Mouse (Mus musculus) liver, embryonic 15.5 days (tissue): ENCODE measurements around the gene Peg10. TPM values are rescaled to one million over a fixed set of nuclear protein-coding genes. Genes with fewer than 3 reads are reported as not detected.
"Not testable (repeated sequence)": the region's sequence is repeated elsewhere in the genome, so short reads cannot be mapped to it uniquely, and the experiment has no call there.

Experiments used
- ATAC-seq: fragments of 200-750 bp; cut with Nextera tagmentation; 2 replicates; pipeline ENCODE4 v1.8.0; 2017; ENCODE audit warnings: moderate number of reproducible peaks, mild to moderate bottlenecking, moderate library complexity; ENCODE audit not compliant: insufficient read depth
- H3K27ac ChIP-seq: fragments of 300-500 bp; sonication (generic); replicated peaks from 2 replicates; pipeline ENCODE4 v1.5.1; 2015; ENCODE audit warnings: mild to moderate bottlenecking, inconsistent platforms
- H3K27me3 ChIP-seq: fragments of 300-500 bp; sonication (generic); 2 replicates; pipeline ENCODE4 v1.6.1; 2015; ENCODE audit warnings: mild to moderate bottlenecking, inconsistent platforms
- H3K36me3 ChIP-seq: fragments of 300-500 bp; sonication (generic); replicated peaks from 2 replicates; pipeline ENCODE4 v1.6.1; 2015; ENCODE audit warnings: moderate library complexity, mild to moderate bottlenecking, inconsistent platforms
- H3K4me1 ChIP-seq: fragments of 300-500 bp; sonication (generic); replicated peaks from 2 replicates; pipeline ENCODE4 v1.6.1; 2015; ENCODE audit warnings: inconsistent platforms
- H3K4me2 ChIP-seq: fragments of 300-500 bp; sonication (generic); 2 replicates; pipeline ENCODE4 v1.6.1; 2015; ENCODE audit warnings: moderate library complexity, mild to moderate bottlenecking, inconsistent platforms
- H3K4me3 ChIP-seq: fragments of 300-500 bp; sonication (generic); replicated peaks from 2 replicates; pipeline ENCODE4 v1.5.1; 2015; ENCODE audit warnings: mild to moderate bottlenecking, inconsistent platforms
- H3K9ac ChIP-seq: fragments of 300-500 bp; sonication (generic); 2 replicates; pipeline ENCODE4 v1.6.1; 2015; ENCODE audit warnings: moderate library complexity, mild to moderate bottlenecking, inconsistent platforms
- H3K9me3 ChIP-seq: fragments of 300-500 bp; sonication (generic); replicated peaks from 2 replicates; pipeline ENCODE4 v1.6.1; 2016; ENCODE audit warnings: inconsistent platforms
- WGBS: fragments of 180-500 bp; shearing (Covaris S2); methylation state at CpG from one replicate; pipeline ENCODE4 v1.1.7; 2015; ENCODE audit warnings: mixed read lengths; ENCODE audit not compliant: insufficient replicate concordance; 5-methylcytosine and 5-hydroxymethylcytosine counted together
- polyA plus RNA-seq: library from polyadenylated mRNA; unstranded; fragments of >200 nt; fragmentation: Nextera tagmentation; extraction: Ambion mirVana; gene quantifications from 2 replicates; pipeline ENCODE4 v1.2.1, GENCODE M21; 2015

Gene Peg10
- polyA plus RNA-seq, 1 experiment from 2014 or later = 2.0 TPM

GRCm38 (mm10) chr6:4749091-4749490, 2.0 kb downstream of the Peg10 start:
- ATAC-seq = peak; percentile 92
- H3K27me3 ChIP-seq = peaks cover 33% of the 10 kb centered on the region
- 42% methylated on average over 22 of the region's 22 CpGs for WGBS

GRCm38 (mm10) chr6:4751355-4751754, 4.2 kb downstream of the Peg10 start:
- ATAC-seq = no peak
- Histone ChIP-seq H3K9ac (no peak overlapping the region), H3K9me3 (no peaks in the 10 kb centered on the region), H3K4me1 (peaks cover 9% of the 10 kb centered on the region; the same call in 1 of the 2 replicates), H3K27me3 (peaks cover 27% of the 10 kb centered on the region), H3K4me2 (no peak overlapping the region), H3K27ac (no peak overlapping the region), H3K36me3 (peaks cover 2% of the 10 kb centered on the region; the same call in 1 of the 2 replicates), H3K4me3 (no peak overlapping the region)
- WGBS = 55% methylated on average over 4 of the region's 4 CpGs

More at GRCm38 (mm10) chr6:4749091-4749490, 2.0 kb downstream of the Peg10 start:
- H3K4me2 ChIP-seq = peak overlapping the region; percentile 55
- peak overlapping the region; percentile 44 for H3K4me3 ChIP-seq
- no peak overlapping the region for H3K9ac ChIP-seq
- H3K36me3 ChIP-seq = no peaks in the 10 kb centered on the region
- H3K4me1 ChIP-seq = peaks cover 9% of the 10 kb centered on the region; the same call in 1 of the 2 replicates
- H3K27ac ChIP-seq = no peak overlapping the region
- H3K9me3 ChIP-seq = no peaks in the 10 kb centered on the region

- Histone ChIP-seq H3K27ac (no peak overlapping the region), H3K27me3 (no peaks in the 10 kb centered on the region), H3K9ac (no peak overlapping the region), H3K4me1 (no peaks in the 10 kb centered on the region), H3K4me2 (no peak overlapping the region), H3K4me3 (no peak overlapping the region), H3K36me3 (peaks cover 2% of the 10 kb centered on the region; the same call in 1 of the 2 replicates), H3K9me3 (no peaks in the 10 kb centered on the region)
- WGBS = 80% methylated on average over 10 of the region's 10 CpGs
- ATAC-seq = no peak
Measured at GRCm38 (mm10) chr6:4754286-4754685, 7.2 kb downstream of the Peg10 start.

GRCm38 (mm10) chr6:4754886-4755285, 7.8 kb downstream of the Peg10 start:
- WGBS = 80% methylated on average over 16 of the region's 16 CpGs
- no peak overlapping the region for H3K27ac ChIP-seq
- no peaks in the 10 kb centered on the region for H3K9me3 ChIP-seq
- H3K27me3 ChIP-seq = no peaks in the 10 kb centered on the region
- H3K36me3 ChIP-seq = peaks cover 2% of the 10 kb centered on the region; the same call in 1 of the 2 replicates
- H3K4me2 ChIP-seq = no peak overlapping the region
- no peaks in the 10 kb centered on the region for H3K4me1 ChIP-seq
- H3K9ac ChIP-seq = no peak overlapping the region
- ATAC-seq = no peak
- no peak overlapping the region for H3K4me3 ChIP-seq

- H3K36me3 ChIP-seq, ATAC-seq, H3K9me3 ChIP-seq, H3K4me1 ChIP-seq, H3K9ac ChIP-seq, H3K4me3 ChIP-seq, H3K27ac ChIP-seq, H3K4me2 ChIP-seq, H3K27me3 ChIP-seq: not testable (repeated sequence)
- 31% methylated on average over 3 of the region's 3 CpGs for WGBS
Measured at GRCm38 (mm10) chr6:4761415-4762142, 14.5 kb downstream of the Peg10 start.

GRCm38 (mm10) chr6:4762252-4762651, 15.1 kb downstream of the Peg10 start:
- Histone ChIP-seq H3K9me3 (no peaks in the 10 kb centered on the region), H3K27me3 (no peaks in the 10 kb centered on the region), H3K36me3 (no peaks in the 10 kb centered on the region), H3K4me1 (no peaks in the 10 kb centered on the region), H3K9ac (no peak overlapping the region), H3K4me3 (no peak overlapping the region), H3K4me2 (no peak overlapping the region), H3K27ac (no peak overlapping the region)
- WGBS = 41% methylated on average over 2 of the region's 2 CpGs
- ATAC-seq = peak; percentile 87

GRCm38 (mm10) chr6:4796281-4796680, 49.2 kb downstream of the Peg10 start:
- no peaks in the 10 kb centered on the region for H3K36me3 ChIP-seq
- ATAC-seq = no peak
- WGBS = 56% methylated on average over 1 of the region's 1 CpGs

GRCm38 (mm10) chr6:4797317-4797716, 50.2 kb downstream of the Peg10 start:
- not testable (repeated sequence) for H3K36me3 ChIP-seq, H3K9me3 ChIP-seq, H3K4me2 ChIP-seq, H3K4me3 ChIP-seq, ATAC-seq, H3K27ac ChIP-seq, H3K4me1 ChIP-seq, H3K27me3 ChIP-seq, H3K9ac ChIP-seq

More at GRCm38 (mm10) chr6:4796281-4796680, 49.2 kb downstream of the Peg10 start:
- Histone ChIP-seq H3K27me3 (no peaks in the 10 kb centered on the region), H3K4me3 (no peak overlapping the region), H3K9ac (no peak overlapping the region), H3K9me3 (no peaks in the 10 kb centered on the region), H3K27ac (no peak overlapping the region), H3K4me2 (no peak overlapping the region), H3K4me1 (no peaks in the 10 kb centered on the region)

GRCm38 (mm10) chr6:4798382-4798781, 51.3 kb downstream of the Peg10 start:
- no peak for ATAC-seq
- H3K27ac ChIP-seq = no peak overlapping the region
- no peaks in the 10 kb centered on the region for H3K36me3 ChIP-seq
- no peak overlapping the region for H3K4me3 ChIP-seq
- H3K27me3 ChIP-seq = no peaks in the 10 kb centered on the region
- no peaks in the 10 kb centered on the region for H3K9me3 ChIP-seq
- H3K9ac ChIP-seq = no peak overlapping the region
- H3K4me2 ChIP-seq = no peak overlapping the region
- H3K4me1 ChIP-seq = no peaks in the 10 kb centered on the region
- 9% methylated on average over 2 of the region's 2 CpGs for WGBS

GRCm38 (mm10) chr6:4799359-4799758, 52.3 kb downstream of the Peg10 start:
- WGBS = 54% methylated on average over 2 of the region's 2 CpGs
- Histone ChIP-seq H3K9me3 (no peaks in the 10 kb centered on the region), H3K4me2 (no peak overlapping the region), H3K4me1 (no peaks in the 10 kb centered on the region), H3K27me3 (no peaks in the 10 kb centered on the region), H3K9ac (no peak overlapping the region), H3K4me3 (no peak overlapping the region), H3K36me3 (no peaks in the 10 kb centered on the region), H3K27ac (no peak overlapping the region)
- no peak for ATAC-seq

GRCm38 (mm10) chr6:4806981-4807380, 59.9 kb downstream of the Peg10 start:
- Histone ChIP-seq H3K4me2 (no peak overlapping the region), H3K36me3 (no peaks in the 10 kb centered on the region), H3K9me3 (no peaks in the 10 kb centered on the region), H3K4me1 (no peaks in the 10 kb centered on the region), H3K27me3 (no peaks in the 10 kb centered on the region), H3K4me3 (no peak overlapping the region), H3K27ac (no peak overlapping the region), H3K9ac (no peak overlapping the region)
- ATAC-seq = no peak
- WGBS = 73% methylated on average over 12 of the region's 12 CpGs
